In the genomic region with DNA sequence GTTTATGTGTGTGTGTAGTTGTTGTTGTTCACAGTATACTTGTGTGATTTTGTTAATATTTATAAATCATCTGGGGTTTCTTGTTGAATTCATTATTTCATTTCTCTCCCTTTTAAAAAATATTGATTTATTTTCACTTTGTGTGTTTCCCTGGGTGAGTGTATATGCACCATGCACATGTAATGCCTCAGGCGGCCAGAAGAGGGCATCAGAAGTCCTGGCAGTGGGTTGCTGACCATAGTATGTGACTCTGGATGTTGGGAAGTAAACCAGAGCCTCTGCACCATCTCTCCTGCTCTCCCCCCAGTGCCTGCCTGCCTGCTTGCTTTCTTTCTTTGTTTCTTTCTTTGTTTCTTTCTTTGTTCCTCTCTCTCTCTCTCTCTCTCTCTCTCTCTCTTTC, we compare ENCODE assay signal across 17 mouse cellular contexts. TPM values are rescaled to one million over a fixed set of nuclear protein-coding genes. Genes with fewer than 3 reads are reported as not detected.
DNase-seq lines count a peak whose midpoint lies in the region; ATAC-seq and TF ChIP-seq lines count a peak whose summit lies in the region.
"Had no signal": no experiment of that assay in that cellular context is flagged by ENCODE, and none has a peak within 500 bp of the region (broad histone marks: within the 10 kb centered on the region; RNA-seq: fewer than 3 reads in every experiment).

No protein-coding gene starts in this region.

- H3K4me3 ChIP-seq in gastrocnemius, adult 2 months: no peak overlapping the region
- H3K4me3 ChIP-seq in layer of hippocampus, adult 2 months: no peak overlapping the region
- H3K4me3 ChIP-seq: limb, embryonic 13.5 days; midbrain, embryonic 12.5 days had no signal

- DNase-seq in gastrocnemius, adult 2 months: no peak
- no peak for DNase-seq in gastrocnemius, postnatal 10 days
- no peak for DNase-seq in layer of hippocampus, adult 2 months (ENCODE audit: low spot score in 2 of 2)
- no peak for DNase-seq in layer of hippocampus, adult 8-10 months (ENCODE audit: low spot score in 2 of 2)
- DNase-seq in thymus, postnatal 4 days: peak; percentile 16
- DNase-seq in thymus, postnatal 25 days: no peak
- DNase-seq in embryo, embryonic 10 days (ENCODE audit: low spot score): no peak
- DNase-seq: B cell, adult 2 months; cerebellum, adult 11 months; embryo, embryonic 11 days; gastrocnemius, postnatal 25 days; thymus, postnatal 14 days had no signal

- no peak for ATAC-seq in frontal cortex, adult (ENCODE audit: low TSS enrichment)
- ATAC-seq: forebrain, embryonic 16.5 days; hindbrain, embryonic 16.5 days had no signal

- intact Hi-C loops in gastrocnemius, adult 2 months (cut with DNase I): loop anchor here (5.0 kb wide), 1 partner anchor 563 kb away; no protein-coding TSS in a partner anchor

- TF ChIP-seq CTCF in gastrocnemius, adult 2 months (IDR thresholded peaks at IDR 0.05): peak; percentile 9; the same call in 1 of the 2 replicates
- TF ChIP-seq CTCF in layer of hippocampus, adult 2 months (conservative IDR thresholded peaks at IDR 0.05): peak; percentile 56

- H3K27ac ChIP-seq in gastrocnemius, adult 2 months: no peak overlapping the region
- no peak overlapping the region for H3K27ac ChIP-seq in layer of hippocampus, adult 2 months
- H3K27ac ChIP-seq: limb, embryonic 13.5 days; midbrain, embryonic 12.5 days had no signal

RNA-seq across cellular contexts. Expression of a gene that starts 2.5 kb away (rescaled TPM):
- total RNA-seq in gastrocnemius, adult 2 months (2021): 1 to 10 TPM; 3.9 to 4.5 TPM
- 10 to 100 TPM; 13.0 to 15.1 TPM for total RNA-seq in gastrocnemius, postnatal 10 days (2021)
- total RNA-seq in layer of hippocampus, adult 2 months (2021): 100 to 1,000 TPM; 313 to 329 TPM
- 100 to 1,000 TPM; 326 to 378 (median 341) TPM for total RNA-seq in layer of hippocampus, adult 8-10 months (2022)

Comparison
In these comparisons a context has a peak if more than half of its experiments do, and no peak if none do; other contexts are left out.
1. RNA of a gene that starts 2.5 kb away (total RNA-seq): 326 to 378 TPM in layer of hippocampus, adult 8-10 months and 313 to 329 TPM in layer of hippocampus, adult 2 months; 13.0 to 15.1 TPM in gastrocnemius, postnatal 10 days and 3.9 to 4.5 TPM in gastrocnemius, adult 2 months; every median in the first group is over 10 times any median in the second.